Mouse (Mus musculus) MEL (cell line): ENCODE measurements around the gene Foxd1.

Source experiments
- CTCF ChIP-seq, 3 experiments: IDR thresholded peaks in 2 of 3; conservative IDR thresholded peaks in 1 of 3; 2 replicates each; pipeline ENCODE4 v1.5.1; 2011 to 2012; ENCODE audit warnings: low read length in 3 of 3, low read depth in 2 of 3, mild to moderate bottlenecking in 2 of 3, improper control_type of control experiment in 1 of 3, inconsistent platforms in 1 of 3, mixed read lengths in 1 of 3, moderate library complexity in 1 of 3; ENCODE audit not compliant: control insufficient read depth in 1 of 3, insufficient read depth in 1 of 3, poor library complexity in 1 of 3, severe bottlenecking in 1 of 3
- ZNF384 ChIP-seq: IDR thresholded peaks from 2 replicates; pipeline ENCODE4 v1.6.1; 2012; ENCODE audit warnings: low read depth, mild to moderate bottlenecking, inconsistent platforms, low read length, improper control_type of control experiment

GRCm38 (mm10) chr13:98316140-98316479 lies 37.9 kb upstream of the Foxd1 start:
- TF ChIP-seq ZNF384 (peak; percentile 28; the same call in 1 of the 2 replicates), CTCF (IDR thresholded peaks at IDR 0.05 in 2 of 3, conservative IDR thresholded peaks at IDR 0.05 in 1 of 3; ENCODE audit: control insufficient read depth in 1 of 3, insufficient read depth in 1 of 3, low read depth in 2 of 3, low read length in 3 of 3, poor library complexity in 1 of 3, severe bottlenecking in 1 of 3) (no peak)
